Mouse (Mus musculus): ENCODE data around the gene Gpx4.

DNA sequence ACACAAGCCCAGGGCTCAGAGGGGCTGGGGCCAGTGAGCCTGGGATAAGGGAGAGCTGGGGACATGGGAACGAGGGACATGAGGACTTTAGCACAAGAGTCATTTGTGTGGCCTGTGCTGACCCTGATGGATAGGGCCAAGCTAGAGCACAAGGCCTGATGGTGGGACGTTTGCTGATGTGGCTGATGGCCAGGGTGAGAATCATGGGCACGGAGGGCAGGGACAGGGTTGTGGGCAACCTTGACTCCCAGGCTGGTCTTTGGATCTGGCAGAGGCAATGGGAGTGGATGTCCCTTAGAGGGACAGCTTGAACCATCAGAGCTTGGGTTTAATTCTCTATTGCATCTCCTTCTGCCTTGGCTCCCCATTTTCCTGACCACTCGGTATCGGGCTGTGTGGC lies 30.3 kb downstream of the Gpx4 start:
- TF ChIP-seq POLR2A (IDR thresholded peaks at IDR 0.05; ENCODE audit: insufficient read length, low read depth) (no peak), USF1 (IDR thresholded peaks at IDR 0.05; ENCODE audit: low read depth) (no peak), MYOD1 (IDR thresholded peaks at IDR 0.05; ENCODE audit: control insufficient read depth in 1 of 3, insufficient read length in 2 of 3, low read depth in 2 of 3) (no peak), TCF12 (IDR thresholded peaks at IDR 0.05; ENCODE audit: insufficient read depth, poor library complexity, severe bottlenecking) (no peak), MAX (IDR thresholded peaks at IDR 0.05; ENCODE audit: low read depth) (no peak), CEBPB (IDR thresholded peaks at IDR 0.05; ENCODE audit: insufficient read depth, poor library complexity, severe bottlenecking) (no peak), E2F4 (IDR thresholded peaks at IDR 0.05; ENCODE audit: insufficient read depth) (no peak), MYOG (IDR thresholded peaks at IDR 0.05; ENCODE audit: control insufficient read depth in 1 of 3, insufficient read depth in 1 of 3, insufficient read length in 2 of 3, low read depth in 2 of 3) (no peak), SRF (IDR thresholded peaks at IDR 0.05; ENCODE audit: control insufficient read depth, insufficient read length, low read depth) (no peak), POLR2AphosphoS2 (IDR thresholded peaks at IDR 0.05; ENCODE audit: insufficient read length, low read depth) (no peak), TCF3 (IDR thresholded peaks at IDR 0.05; ENCODE audit: insufficient read length, low read depth) (no peak)
